Mouse (Mus musculus) embryonic fibroblast, embryonic 13.5 days (primary cell): ENCODE results near the gene Tspan10.

ENCODE experiments used
- CTCF ChIP-seq: IDR thresholded peaks from 2 replicates; pipeline ENCODE4 v1.5.1; 2011; ENCODE audit warnings: mild to moderate bottlenecking, control low read depth, low read length, moderate library complexity, borderline replicate concordance; ENCODE audit not compliant: insufficient read depth
- POLR2A ChIP-seq: IDR thresholded peaks from 2 replicates; pipeline ENCODE4 v1.6.1; 2011; ENCODE audit warnings: low read depth, mild to moderate bottlenecking, control low read depth, low read length, moderate library complexity

GRCm38 (mm10) chr11:120457772-120458751 is 15.6 kb downstream of the Tspan10 start, which contains the start of the genes Oxld1 and Ccdc137:
- TF ChIP-seq CTCF: no peak
- peak; percentile 84 for TF ChIP-seq POLR2A
